Mouse (Mus musculus): ENCODE results near the gene Agt.

- no peak for TF ChIP-seq ELF1 (IDR thresholded peaks at IDR 0.05; ENCODE audit: low read depth, low read length)
- no peak for TF ChIP-seq RCOR1 (conservative IDR thresholded peaks at IDR 0.05; ENCODE audit: low read depth, low read length)
- no peak for TF ChIP-seq CTCF (conservative IDR thresholded peaks at IDR 0.05 in 1 of 2, IDR thresholded peaks at IDR 0.05 in 1 of 2; ENCODE audit: low read depth in 2 of 2, low read length in 2 of 2)
- no peak for TF ChIP-seq TCF12 (IDR thresholded peaks at IDR 0.05; ENCODE audit: low read depth, low read length)
- no peak for TF ChIP-seq NELFE (IDR thresholded peaks at IDR 0.05; ENCODE audit: low read depth, low read length)
- no peak for TF ChIP-seq KAT2A (IDR thresholded peaks at IDR 0.05; ENCODE audit: insufficient replicate concordance, low read length)
- TF ChIP-seq ZMIZ1 (IDR thresholded peaks at IDR 0.05; ENCODE audit: low read depth, low read length) = no peak
- TF ChIP-seq UBTF (IDR thresholded peaks at IDR 0.05; ENCODE audit: low read depth, low read length) = no peak
- TF ChIP-seq E2F4 (IDR thresholded peaks at IDR 0.05; ENCODE audit: insufficient replicate concordance, low read depth, low read length) = no peak
- TF ChIP-seq TBP (conservative IDR thresholded peaks at IDR 0.05; ENCODE audit: low read depth, low read length) = no peak
- TF ChIP-seq POLR2A (IDR thresholded peaks at IDR 0.05; ENCODE audit: low read depth, low read length) = no peak
Measured at GRCm38 (mm10) chr8:124509156-124509555, 60.4 kb downstream of the Agt start.

Data from CH12.LX (cell line).